Mouse (Mus musculus) CH12.LX (cell line): ENCODE data around the gene Cdh4. TPM values are rescaled to one million over a fixed set of nuclear protein-coding genes. Genes with fewer than 3 reads are reported as not detected.

Experiments
- DNase-seq: peaks from one replicate; pipeline ENCODE4 v3.0.0-alpha.2; 2013; ENCODE audit errors: extremely low read depth
- H3K27ac ChIP-seq: 2 replicates; pipeline ENCODE4 v1.5.1; 2012; ENCODE audit warnings: low read depth, mild to moderate bottlenecking, control low read depth, moderate library complexity; ENCODE audit not compliant: insufficient read depth
- H3K27me3 ChIP-seq: replicated peaks from 2 replicates; pipeline ENCODE3; 2012; ENCODE audit warnings: inconsistent platforms
- H3K36me3 ChIP-seq, 2 experiments: replicated peaks in 1 of 2; 2 replicates each; pipeline versions ENCODE3 to v1.6.1; 2012; ENCODE audit warnings: inconsistent platforms in 1 of 2, low read length in 1 of 2, mild to moderate bottlenecking in 1 of 2, mixed read lengths in 1 of 2, moderate library complexity in 1 of 2; ENCODE audit not compliant: control insufficient read depth in 1 of 2, insufficient read depth in 1 of 2
- H3K4me1 ChIP-seq, 2 experiments: 2 replicates each; pipeline ENCODE4 v1.6.1; 2012; ENCODE audit warnings: inconsistent platforms in 1 of 2, moderate library complexity in 1 of 2; ENCODE audit not compliant: insufficient read depth in 2 of 2, control insufficient read depth in 1 of 2
- H3K4me2 ChIP-seq: 2 replicates; pipeline ENCODE4 v1.6.1; 2012; ENCODE audit warnings: low read depth, mild to moderate bottlenecking, control low read depth; ENCODE audit not compliant: poor library complexity, insufficient read depth, severe bottlenecking
- H3K4me3 ChIP-seq, 3 experiments: fragments of 150-350 bp in 1 of 3; sonication (generic) in 1 of 3; replicated peaks in 1 of 3; 2 replicates each; pipeline versions ENCODE3 to v1.5.1; 2011 to 2012; ENCODE audit warnings: low read depth in 2 of 3, low read length in 2 of 3, mild to moderate bottlenecking in 2 of 3, moderate library complexity in 2 of 3, control low read depth in 1 of 3, improper control_type of control experiment in 1 of 3, inconsistent platforms in 1 of 3, mixed read lengths in 1 of 3; ENCODE audit not compliant: poor library complexity in 1 of 3
- H3K79me2 ChIP-seq: replicated peaks from 2 replicates; pipeline ENCODE4 v1.6.1; 2012; ENCODE audit warnings: mild to moderate bottlenecking, moderate library complexity; ENCODE audit not compliant: control insufficient read depth, poor library complexity, insufficient read depth, severe bottlenecking; ENCODE audit errors: extremely low read depth
- H3K9ac ChIP-seq: 2 replicates; pipeline ENCODE4 v1.6.1; 2012; ENCODE audit warnings: low read depth, mild to moderate bottlenecking, control low read depth, moderate library complexity; ENCODE audit not compliant: insufficient read depth
- H3K9me3 ChIP-seq: replicated peaks from 2 replicates; pipeline ENCODE3; 2012; ENCODE audit warnings: low read length, inconsistent platforms, mixed read lengths
- CHD1 ChIP-seq: IDR thresholded peaks from 2 replicates; pipeline ENCODE4 v1.6.1; 2012; ENCODE audit warnings: low read depth, low read length, improper control_type of control experiment, inconsistent platforms
- CHD2 ChIP-seq: IDR thresholded peaks from 2 replicates; pipeline ENCODE4 v1.6.1; 2011; ENCODE audit warnings: low read length, improper control_type of control experiment
- E2F4 ChIP-seq: IDR thresholded peaks from 2 replicates; pipeline ENCODE4 v1.6.1; 2011; ENCODE audit warnings: low read depth, low read length, improper control_type of control experiment; ENCODE audit not compliant: insufficient replicate concordance
- ELF1 ChIP-seq: IDR thresholded peaks from 2 replicates; pipeline ENCODE4 v1.6.1; 2014; ENCODE audit warnings: low read depth, mild to moderate bottlenecking, inconsistent platforms, low read length, improper control_type of control experiment
- EP300 ChIP-seq: IDR thresholded peaks from 2 replicates; pipeline ENCODE4 v1.6.1; 2011; ENCODE audit warnings: low read length, improper control_type of control experiment
- ETS1 ChIP-seq: conservative IDR thresholded peaks from 2 replicates; pipeline ENCODE4 v1.6.1; 2012; ENCODE audit warnings: low read depth, mild to moderate bottlenecking, inconsistent platforms, low read length, improper control_type of control experiment, moderate library complexity
- GABPA ChIP-seq: IDR thresholded peaks from 2 replicates; pipeline ENCODE4 v1.6.1; 2012; ENCODE audit warnings: low read depth, low read length, improper control_type of control experiment, inconsistent platforms; ENCODE audit not compliant: insufficient replicate concordance
- HCFC1 ChIP-seq: IDR thresholded peaks from 2 replicates; pipeline ENCODE4 v1.6.1; 2012; ENCODE audit warnings: low read depth, mild to moderate bottlenecking, inconsistent platforms, low read length, improper control_type of control experiment
- IRF4 ChIP-seq: IDR thresholded peaks from 2 replicates; pipeline ENCODE4 v1.6.1; 2014; ENCODE audit warnings: low read depth, mild to moderate bottlenecking, inconsistent platforms, low read length, improper control_type of control experiment
- JUN ChIP-seq: IDR thresholded peaks from 2 replicates; pipeline ENCODE4 v1.6.1; 2011; ENCODE audit warnings: low read depth, mild to moderate bottlenecking, low read length, improper control_type of control experiment, moderate library complexity; ENCODE audit not compliant: insufficient read depth
- KAT2A ChIP-seq: IDR thresholded peaks from 2 replicates; pipeline ENCODE4 v1.6.1; 2012; ENCODE audit warnings: low read length, improper control_type of control experiment, inconsistent platforms; ENCODE audit not compliant: insufficient replicate concordance
- MAFK ChIP-seq: IDR thresholded peaks from 2 replicates; pipeline ENCODE4 v1.6.1; 2011; ENCODE audit warnings: low read length, improper control_type of control experiment; ENCODE audit not compliant: insufficient replicate concordance
- NELFE ChIP-seq: IDR thresholded peaks from 2 replicates; pipeline ENCODE4 v1.6.1; 2011; ENCODE audit warnings: low read depth, low read length, improper control_type of control experiment
- NRF1 ChIP-seq: IDR thresholded peaks from 2 replicates; pipeline ENCODE4 v1.6.1; 2014; ENCODE audit warnings: low read depth, mild to moderate bottlenecking, inconsistent platforms, low read length, improper control_type of control experiment, moderate library complexity
- PAX5 ChIP-seq: IDR thresholded peaks from 2 replicates; pipeline ENCODE4 v1.6.1; 2012; ENCODE audit warnings: low read length, inconsistent platforms, mixed read lengths
- POLR2AphosphoS2 ChIP-seq: IDR thresholded peaks from 2 replicates; pipeline ENCODE4 v1.6.1; 2011; ENCODE audit warnings: low read depth, low read length, improper control_type of control experiment
- SMC3 ChIP-seq: IDR thresholded peaks from 2 replicates; pipeline ENCODE4 v1.6.1; 2011; ENCODE audit warnings: low read depth, low read length, improper control_type of control experiment
- TBP ChIP-seq: conservative IDR thresholded peaks from 2 replicates; pipeline ENCODE4 v1.6.1; 2011; ENCODE audit warnings: low read depth, low read length, improper control_type of control experiment
- USF1 ChIP-seq: IDR thresholded peaks from 2 replicates; pipeline ENCODE4 v1.6.1; 2014; ENCODE audit warnings: low read depth, mild to moderate bottlenecking, inconsistent platforms, low read length, improper control_type of control experiment
- ZC3H11A ChIP-seq: IDR thresholded peaks from 2 replicates; pipeline ENCODE4 v1.6.1; 2012; ENCODE audit warnings: low read depth, mild to moderate bottlenecking, inconsistent platforms, low read length, improper control_type of control experiment
- ZKSCAN1 ChIP-seq: IDR thresholded peaks from 2 replicates; pipeline ENCODE4 v1.6.1; 2012; ENCODE audit warnings: low read depth, inconsistent platforms, low read length, improper control_type of control experiment, borderline replicate concordance
- ZNF384 ChIP-seq: IDR thresholded peaks from 2 replicates; pipeline ENCODE4 v1.6.1; 2012; ENCODE audit warnings: low read depth, low read length, improper control_type of control experiment, inconsistent platforms
- dilution Hi-C: fragments of 300-500 bp; cut with MboI; formaldehyde crosslinking; loops from 2 replicates; pipeline ENCODE4 v1.14.3; 2020; ENCODE audit warnings: low sequenced_read_pairs; ENCODE audit not compliant: extremely low pct_unique_long_range_greater_than_20kb, extremely low pct_ligation_motif_present
- in situ Hi-C: fragments of 300-500 bp; cut with MboI; formaldehyde crosslinking; loops from 3 replicates; pipeline ENCODE4 v1.14.3; 2019; ENCODE audit warnings: low sequenced_read_pairs, low pct_ligation_motif_present, low pct_unique_long_range_greater_than_20kb, mixed read lengths
- polyA plus RNA-seq: library from polyadenylated mRNA; unstranded; fragments of >175 nt; gene quantifications from 2 replicates; pipeline ENCODE4 v1.2.1, GENCODE M21; 2012; ENCODE audit warnings: low read depth; ENCODE audit not compliant: insufficient read length
- total RNA-seq, 2 experiments: library from RNA; depleted of rRNA; stranded (reverse); fragments of 300-350 nt in 1 of 2; fragments of >200 nt in 1 of 2; gene quantifications; 2 replicates each; pipeline ENCODE4 v1.2.3; 2012 to 2014

The Cdh4 gene
- total and polyA plus RNA-seq, 3 experiments, result not detected

GRCm38 (mm10) chr2:179664171-179664608 lies 222.0 kb downstream of the Cdh4 start (continued):
- no peak for TF ChIP-seq ZNF384
- TF ChIP-seq MAFK, result no peak
- no peak for TF ChIP-seq GABPA
- peak; percentile 59 for TF ChIP-seq EP300
- no peak for TF ChIP-seq ZC3H11A
- TF ChIP-seq TBP, result no peak
- TF ChIP-seq ETS1, result peak; percentile 37
- TF ChIP-seq NRF1, result 0 out of 2 replicates have a peak, but pooled peaks have one; percentile 16
- TF ChIP-seq SMC3, result no peak
- no peak for TF ChIP-seq JUN
- no peak for TF ChIP-seq PAX5
- peak; percentile 20; the same call in 1 of the 2 replicates for TF ChIP-seq IRF4
- peak; percentile 12; the same call in 1 of the 2 replicates for TF ChIP-seq ELF1
- no peak for TF ChIP-seq E2F4
- TF ChIP-seq, all 38 proteins: peak for 11

- Histone ChIP-seq H3K36me3 (no peaks in the 10 kb centered on the region), H3K4me1 (peaks cover 7 to 8% of the 10 kb centered on the region in 2 experiments), H3K9me3 (no peaks in the 10 kb centered on the region), H3K4me3 (no peak overlapping the region), H3K4me2 (no peak overlapping the region), H3K9ac (no peak overlapping the region), H3K27me3 (no peaks in the 10 kb centered on the region), H3K79me2 (no peaks in the 10 kb centered on the region), H3K27ac (no peak overlapping the region)
- dilution Hi-C loops (no loop called here), in situ Hi-C loops (no loop called here)
- no peak for DNase-seq
- no peak for TF ChIP-seq HCFC1
- TF ChIP-seq USF1, result no peak
- no peak for TF ChIP-seq ZKSCAN1
- no peak for TF ChIP-seq KAT2A
- TF ChIP-seq JUN, result no peak
- TF ChIP-seq ELF1, result no peak
- no peak for TF ChIP-seq NELFE
- TF ChIP-seq CHD2, result no peak
- TF ChIP-seq CHD1, result no peak
- no peak for TF ChIP-seq POLR2AphosphoS2
- TF ChIP-seq TBP, result no peak
- no peak for TF ChIP-seq GABPA
- no peak for TF ChIP-seq ZC3H11A
- no peak for TF ChIP-seq SMC3
- no peak for TF ChIP-seq MAFK
Measured at GRCm38 (mm10) chr2:179670689-179671088, 228.5 kb downstream of the Cdh4 start.
